Mouse (Mus musculus): ENCODE results near the gene Hoxa7.

GRCm38 (mm10) chr6:52263321-52263585, 41.6 kb upstream of the Hoxa7 start:
- TF ChIP-seq CTCF (IDR thresholded peaks at IDR 0.05; ENCODE audit: low read depth) (no peak), EP300 (optimal IDR thresholded peaks at IDR 0.05) (no peak)
